Mouse (Mus musculus): ENCODE results near the gene Cks1b.

Cks1b gene

DNA sequence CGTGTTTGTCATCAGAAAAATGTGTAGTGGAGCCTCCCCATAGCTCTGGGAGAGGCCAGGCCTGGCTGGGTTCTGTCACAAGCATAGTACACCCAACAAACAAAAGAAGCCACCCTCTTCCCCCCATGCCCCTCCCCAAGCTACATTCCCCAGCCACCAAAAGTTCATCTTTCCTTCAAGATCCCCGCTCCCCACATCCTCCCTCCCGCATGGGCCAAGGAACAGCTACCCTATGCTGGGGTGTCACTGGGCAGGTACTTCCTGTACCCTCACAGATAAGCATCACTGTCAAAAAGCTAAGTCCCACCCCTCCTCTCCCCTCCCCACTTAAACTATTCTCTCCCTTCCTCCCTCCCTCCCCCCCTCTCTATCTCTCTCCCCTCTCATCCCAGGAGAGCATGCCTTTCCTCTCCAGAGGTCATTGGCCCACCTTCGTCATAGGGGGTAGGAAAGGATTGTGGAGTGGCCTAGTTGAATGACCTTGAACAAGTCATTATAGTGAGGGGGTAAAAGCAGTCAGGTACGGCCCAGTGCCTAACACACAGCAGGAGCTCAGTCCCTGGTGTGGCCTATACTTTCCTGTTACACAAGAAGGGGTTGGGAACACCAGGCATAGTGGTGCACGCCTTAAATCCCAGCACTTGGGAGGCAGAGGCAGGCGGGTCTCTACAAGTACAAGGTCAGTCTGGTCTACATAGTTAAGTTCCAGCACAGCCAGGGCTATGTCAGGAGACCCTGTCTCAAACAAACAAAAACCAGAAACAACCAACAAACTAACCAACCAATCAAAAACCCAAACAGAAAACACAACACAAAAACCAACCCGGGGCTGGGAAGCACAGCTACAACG is 35.9 kb downstream of the Cks1b start:
- no peak for DNase-seq (ENCODE audit: low spot score)

DNA sequence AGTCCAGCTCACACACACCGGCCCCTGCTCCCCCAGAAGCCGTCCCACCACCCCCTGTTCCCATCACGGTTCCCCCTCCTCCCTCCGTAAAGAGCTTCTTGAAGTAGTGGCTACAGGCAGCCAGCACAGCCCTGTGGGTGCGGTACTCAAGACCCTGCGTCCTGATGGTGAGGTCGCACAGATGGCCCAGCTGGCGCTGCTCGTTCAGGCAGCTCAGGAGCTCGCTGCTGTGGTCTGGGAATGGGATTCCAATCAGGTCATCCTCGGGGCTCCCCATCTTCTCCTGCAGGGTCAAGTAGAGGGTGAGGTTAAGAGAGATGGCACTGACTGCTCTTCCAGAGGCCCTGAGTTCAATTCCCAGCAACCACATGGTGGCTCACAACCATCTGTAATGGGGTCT is 37.0 kb downstream of the Cks1b start:
- DNase-seq (ENCODE audit: low spot score) = no peak

DNA sequence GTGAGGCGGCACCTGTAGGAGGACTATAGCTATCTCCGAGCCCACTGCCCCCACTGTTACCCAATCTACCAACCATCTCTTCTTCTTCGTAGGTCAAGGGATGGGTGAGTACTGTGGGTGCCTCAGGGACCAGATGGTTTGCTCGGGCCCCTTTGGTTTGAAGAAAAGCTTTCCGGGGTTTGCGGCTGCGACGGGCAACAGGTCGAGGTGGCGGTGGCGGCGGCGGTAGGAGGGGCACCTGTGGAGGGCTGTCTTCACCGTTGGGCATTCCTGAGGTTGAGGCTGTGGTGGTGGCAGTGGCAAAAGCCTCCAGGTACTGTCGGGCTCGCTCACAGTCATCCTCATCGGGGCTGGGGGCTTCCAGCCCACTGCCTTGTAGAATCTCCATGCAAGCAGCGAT is 37.5 kb downstream of the Cks1b start:
- DNase-seq (ENCODE audit: low spot score) = no peak

DNA sequence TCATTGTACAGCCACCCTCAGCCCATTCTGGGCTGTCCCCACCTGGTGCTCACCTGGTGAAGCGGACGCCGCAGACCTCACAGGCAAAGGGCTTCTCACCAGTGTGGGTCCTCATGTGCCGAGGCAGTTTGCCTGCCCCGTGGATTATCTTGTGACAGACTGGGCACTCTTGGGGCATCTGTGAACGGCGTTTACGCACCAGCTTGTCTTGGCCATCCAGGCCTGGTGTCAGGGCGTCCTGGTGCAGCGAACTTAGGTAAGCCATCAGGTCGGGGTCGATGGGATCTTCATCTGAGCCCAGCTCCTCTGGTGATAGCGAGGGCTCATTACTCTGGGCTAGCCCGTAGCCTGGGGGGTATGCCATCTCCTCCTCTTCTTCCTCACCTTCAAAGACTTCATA is 37.9 kb downstream of the Cks1b start:
- no peak for DNase-seq (ENCODE audit: low spot score)

DNA sequence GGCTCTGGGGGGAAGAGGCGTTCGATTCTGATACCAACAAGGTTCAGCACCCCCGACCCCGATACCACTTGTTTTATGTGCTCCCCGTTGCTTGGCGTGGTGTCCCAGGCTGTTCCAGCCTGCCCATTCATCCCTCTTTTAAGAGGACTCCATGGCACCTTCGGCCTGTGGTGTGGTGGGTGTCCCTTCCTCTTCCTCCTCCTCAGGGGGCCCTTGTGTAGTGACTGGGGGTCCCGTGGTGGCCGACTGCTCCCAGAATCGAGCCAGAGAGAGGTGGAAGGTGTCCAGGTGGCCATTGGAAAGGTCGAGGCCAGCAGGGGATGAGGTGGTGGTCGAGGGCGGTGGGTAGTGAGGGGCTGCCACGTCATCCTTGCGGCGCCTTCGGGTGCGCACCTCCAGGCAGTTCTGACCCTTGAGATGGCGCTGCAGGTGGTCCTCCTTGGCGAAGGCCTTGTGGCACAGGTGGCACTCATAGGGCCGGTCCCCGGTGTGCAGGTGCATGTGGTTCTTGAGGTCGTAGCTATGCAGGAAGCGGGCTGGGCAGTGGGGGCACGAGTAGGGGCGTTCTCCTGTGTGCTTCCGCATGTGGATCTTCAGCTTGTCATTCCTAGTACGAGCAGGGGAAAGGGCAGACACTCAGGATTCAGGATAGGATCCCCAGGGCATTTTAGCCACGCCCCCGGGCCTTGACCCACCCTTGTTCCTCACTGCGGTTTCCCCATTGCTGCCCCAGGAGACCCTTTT is 38.6 kb downstream of the Cks1b start:
- DNase-seq (ENCODE audit: low spot score) = no peak

DNA sequence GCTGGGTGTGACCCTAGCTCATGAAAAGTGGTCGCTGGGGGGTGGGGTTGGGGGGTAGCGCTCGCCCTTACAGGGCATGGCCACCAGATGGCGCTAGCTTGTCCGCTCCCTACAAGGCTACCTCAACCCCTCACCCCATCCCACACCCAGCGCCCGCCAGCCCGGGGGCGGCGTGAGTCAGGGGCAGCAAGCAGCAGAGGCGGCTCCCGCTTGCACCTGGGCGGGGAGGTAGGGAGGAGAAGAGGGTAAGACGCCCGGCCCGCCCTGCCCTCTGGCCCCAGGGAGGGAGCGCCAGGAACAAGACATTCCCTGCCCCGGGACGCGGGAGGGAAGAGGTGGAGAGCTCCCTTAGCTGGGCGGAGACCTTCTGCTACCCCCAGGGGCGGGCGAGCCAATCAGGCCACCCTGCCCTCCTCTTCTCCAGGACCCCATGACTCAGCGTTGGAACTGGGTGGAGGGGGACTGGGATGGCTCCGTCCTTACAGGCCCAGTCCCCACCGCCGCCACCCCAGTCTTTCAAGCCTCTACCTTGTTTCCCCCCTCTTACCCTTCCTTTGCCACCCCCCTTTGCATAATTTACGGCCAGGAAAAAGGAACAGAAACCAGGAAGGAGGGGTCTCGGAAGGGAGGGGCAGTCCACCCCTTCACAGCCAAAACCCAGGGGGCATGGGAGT is 39.7 kb downstream of the Cks1b start:
- peak; percentile 72 for DNase-seq (ENCODE audit: low spot score)

DNA sequence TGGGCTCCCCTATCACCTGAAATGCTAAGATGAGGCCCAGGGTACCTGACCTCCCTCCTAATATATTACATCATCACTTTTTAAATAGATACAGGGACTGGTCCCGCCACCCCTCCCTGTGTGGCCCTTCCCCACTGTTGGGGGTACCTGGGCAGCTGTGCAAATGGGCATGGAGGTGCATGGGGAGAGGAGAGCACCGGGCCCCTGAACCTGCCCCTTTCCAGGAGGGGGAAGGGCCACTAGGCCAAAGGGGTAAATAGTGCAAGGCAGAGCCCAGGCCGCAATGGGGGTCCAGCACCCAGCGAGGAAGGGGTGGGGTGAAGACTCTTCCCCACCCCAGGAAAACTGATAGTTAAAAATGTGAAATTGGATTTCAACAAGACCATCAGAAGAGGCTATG is 40.4 kb downstream of the Cks1b start:
- no peak for DNase-seq (ENCODE audit: low spot score)

DNA sequence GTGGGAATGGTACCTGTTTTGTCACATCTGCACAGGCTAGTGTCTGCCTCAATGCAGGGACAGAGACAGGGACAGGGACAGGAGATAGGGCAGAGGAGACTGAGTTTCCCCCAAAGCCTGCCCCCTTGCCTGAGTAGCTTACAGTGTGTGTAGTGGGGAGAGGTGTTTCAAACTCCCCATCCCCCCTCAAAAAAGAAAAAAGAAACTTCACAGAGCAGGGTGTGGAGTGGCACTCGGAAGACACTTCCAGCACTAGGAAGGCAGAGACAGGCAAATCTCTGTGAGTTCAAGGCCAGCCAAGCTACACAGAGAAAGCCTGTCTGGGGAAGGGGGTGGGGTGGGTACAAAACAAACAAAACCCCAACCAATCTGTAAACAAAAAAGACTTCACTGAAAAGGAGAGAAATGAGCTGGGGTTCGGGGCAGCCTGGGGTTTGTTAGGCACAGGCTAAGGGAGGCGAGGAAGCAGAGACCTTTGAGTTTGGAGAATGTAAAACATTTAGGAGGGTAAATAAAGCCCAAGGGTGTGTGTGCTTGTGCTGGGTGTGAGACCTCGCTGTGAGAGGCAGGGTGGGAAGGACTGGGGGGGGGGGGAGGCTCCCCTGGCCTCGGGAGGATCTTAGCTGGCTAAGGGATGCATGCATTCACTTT is 44.5 kb downstream of the Cks1b start:
- DNase-seq (ENCODE audit: low spot score) = no peak

DNA sequence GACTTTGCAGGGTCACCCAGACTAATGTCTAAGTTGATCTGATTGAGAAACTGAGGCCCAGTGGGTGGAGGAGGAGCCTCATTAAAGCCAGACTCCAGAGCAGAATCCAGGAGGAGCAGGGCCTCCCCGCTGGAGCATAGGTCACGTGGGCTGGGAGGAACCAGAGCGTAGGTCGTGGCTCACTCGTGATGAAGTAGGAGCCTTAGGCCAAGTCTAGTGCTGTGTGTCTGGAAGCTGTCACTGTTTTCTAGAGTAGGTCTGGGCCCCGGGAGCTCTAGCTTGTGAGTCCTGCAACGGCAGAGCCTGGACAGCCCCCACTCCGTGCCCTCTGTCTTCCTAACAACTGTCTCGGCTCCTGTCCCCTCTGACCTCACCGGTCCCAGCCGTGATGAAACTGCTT is 50.8 kb downstream of the Cks1b start:
- DNase-seq (ENCODE audit: low spot score) = no peak

DNA sequence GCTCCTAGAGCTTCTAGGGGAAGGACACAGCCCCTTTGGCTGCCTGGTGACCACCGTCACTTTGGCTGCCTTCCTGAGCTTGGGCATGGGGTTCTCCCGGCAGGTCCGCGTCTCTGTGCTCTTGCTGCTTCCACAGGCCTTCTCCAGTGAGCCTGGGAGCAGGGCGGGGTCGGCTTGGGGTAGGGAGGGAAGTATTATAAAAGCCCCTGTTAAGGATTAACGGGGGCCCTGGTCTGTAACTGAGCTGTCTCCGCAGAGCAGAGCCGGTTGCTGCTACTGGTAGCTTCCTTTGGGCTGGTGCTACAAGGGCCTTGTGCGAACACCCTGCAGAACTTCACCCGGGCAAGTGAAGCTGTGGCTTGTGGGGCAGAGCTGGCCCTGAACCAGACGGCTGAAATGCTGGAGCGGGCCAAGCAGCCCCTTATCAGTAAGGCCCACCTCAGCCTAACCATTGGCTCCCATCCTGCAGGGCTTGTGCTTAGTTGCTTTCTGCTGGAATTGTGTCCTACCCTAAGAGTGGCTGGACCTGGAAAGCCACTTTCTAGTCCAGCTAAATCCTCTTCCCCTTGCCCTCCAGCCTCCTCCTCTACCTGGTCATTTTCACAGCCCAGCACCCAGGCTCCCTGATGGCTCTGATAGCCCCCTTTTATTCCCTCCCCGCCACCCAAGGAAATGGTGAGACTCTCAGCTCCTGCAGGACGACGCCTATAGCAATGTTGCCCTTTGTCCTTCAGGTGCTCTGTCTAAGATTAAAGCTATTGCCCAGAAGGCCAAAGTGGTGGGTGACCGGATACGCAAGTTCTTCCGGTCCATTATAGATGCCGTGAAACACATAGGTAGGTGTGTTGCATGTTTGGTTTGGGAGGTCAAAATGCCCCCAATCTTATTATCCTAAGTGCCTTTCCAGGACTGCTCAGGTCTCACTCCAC is 52.4 kb downstream of the Cks1b start:
- DNase-seq (ENCODE audit: low spot score) = no peak

Data from ovary, adult 18-20 months (tissue).